Mouse (Mus musculus) megakaryocyte, embryonic 14.5 days (primary cell): Measurements from ENCODE around the gene Mtf1.

Experiments used
- FLI1 ChIP-seq: IDR thresholded peaks from 2 replicates; pipeline ENCODE4 v1.6.1; 2012; ENCODE audit warnings: low read length, inconsistent platforms, mixed read lengths
- GATA1 ChIP-seq: IDR thresholded peaks from 3 replicates; pipeline ENCODE4 v1.6.1; 2012; ENCODE audit warnings: mixed read lengths, low read length, inconsistent platforms, borderline replicate concordance

DNA sequence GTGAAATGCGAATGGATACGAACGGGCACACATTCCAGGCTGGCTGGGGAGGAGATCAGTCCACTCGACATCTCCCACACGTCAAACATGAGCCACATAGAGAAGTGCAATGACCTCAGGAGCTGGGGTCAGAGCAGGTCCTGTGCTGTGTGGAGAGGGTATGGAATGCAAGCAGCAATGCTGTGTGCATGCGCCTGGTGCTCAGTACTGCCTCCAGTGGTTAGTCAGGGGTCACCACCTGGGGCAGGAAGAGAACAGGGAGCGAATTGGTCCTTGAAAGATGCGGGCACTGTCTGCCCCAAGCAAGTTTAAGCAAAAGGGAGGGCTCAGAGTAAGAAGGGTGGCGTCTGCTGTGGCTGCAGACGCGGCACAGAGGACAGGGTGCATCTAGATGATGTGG is 41.6 kb downstream of the Mtf1 start:
- no peak for TF ChIP-seq FLI1
- no peak for TF ChIP-seq GATA1
